Mouse (Mus musculus) limb, embryonic 10.5 days (tissue): Measurements from ENCODE around the gene Olfr1279. TPM values are rescaled to one million over a fixed set of nuclear protein-coding genes. Genes with fewer than 3 reads are reported as not detected.
"Not testable (repeated sequence)": the region's sequence is repeated elsewhere in the genome, so short reads cannot be mapped to it uniquely, and the experiment has no call there.

ENCODE experiments used
- DNase-seq: peaks from one replicate; pipeline ENCODE4 v3.0.0-alpha.2; 2017; ENCODE audit warnings: low spot score
- H3K27ac ChIP-seq: fragments of 300-500 bp; sonication (generic); 2 replicates; pipeline ENCODE4 v1.5.1; 2016; ENCODE audit warnings: mild to moderate bottlenecking
- H3K27me3 ChIP-seq: fragments of 300-500 bp; sonication (generic); 2 replicates; pipeline ENCODE4 v1.6.1; 2016; ENCODE audit warnings: low read depth, mild to moderate bottlenecking; ENCODE audit not compliant: poor library complexity, severe bottlenecking
- H3K36me3 ChIP-seq: fragments of 300-500 bp; sonication (generic); 2 replicates; pipeline ENCODE4 v1.6.1; 2016; ENCODE audit warnings: mild to moderate bottlenecking, moderate library complexity
- H3K4me1 ChIP-seq: fragments of 300-500 bp; sonication (generic); 2 replicates; pipeline ENCODE4 v1.6.1; 2016
- H3K4me3 ChIP-seq: fragments of 300-500 bp; sonication (generic); 2 replicates; pipeline ENCODE4 v1.5.1; 2016; ENCODE audit warnings: mild to moderate bottlenecking, moderate library complexity
- H3K9me3 ChIP-seq: fragments of 300-500 bp; sonication (generic); replicated peaks from 2 replicates; pipeline ENCODE4 v1.6.1; 2016; ENCODE audit warnings: mild to moderate bottlenecking
- WGBS: fragments of 180-500 bp; shearing (Covaris S2); methylation state at CpG from one replicate; pipeline ENCODE4 v1.1.7; 2016; 5-methylcytosine and 5-hydroxymethylcytosine counted together
- polyA plus RNA-seq: library from polyadenylated mRNA; unstranded; fragments of >200 nt; fragmentation: Nextera tagmentation; extraction: Ambion mirVana; gene quantifications from 2 replicates; pipeline ENCODE4 v1.2.1, GENCODE M21; 2016

Gene Olfr1279
- not detected in 2 replicates for polyA plus RNA-seq

- no peaks in the 10 kb centered on the region for H3K4me1 ChIP-seq
- no peak for DNase-seq
- no peaks in the 10 kb centered on the region for H3K36me3 ChIP-seq
- no peak within 1 kb of the TSS for H3K4me3 ChIP-seq
- no peak within 1 kb of the TSS for H3K27ac ChIP-seq
- H3K9me3 ChIP-seq: no peaks in the 10 kb centered on the region
- no peaks in the 10 kb centered on the region for H3K27me3 ChIP-seq
These were observed at the start of gene Olfr1279 for GRCm38 (mm10) chr2:111300374-111300773. Gene Olfr1279 (plus strand): TSS chr2:111300635.

- Histone ChIP-seq H3K36me3 (no peaks in the 10 kb centered on the region), H3K27ac (no peak within 1 kb of the TSS), H3K4me3 (no peak within 1 kb of the TSS), H3K9me3 (no peaks in the 10 kb centered on the region), H3K27me3 (no peaks in the 10 kb centered on the region), H3K4me1 (no peaks in the 10 kb centered on the region)
- DNase-seq: no peak
These were observed 46.2 kb upstream of the Olfr1279 start, which contains the start of gene Olfr1276 for GRCm38 (mm10) chr2:111254216-111254615. Gene Olfr1276 (plus strand): TSS chr2:111254516.

DNA sequence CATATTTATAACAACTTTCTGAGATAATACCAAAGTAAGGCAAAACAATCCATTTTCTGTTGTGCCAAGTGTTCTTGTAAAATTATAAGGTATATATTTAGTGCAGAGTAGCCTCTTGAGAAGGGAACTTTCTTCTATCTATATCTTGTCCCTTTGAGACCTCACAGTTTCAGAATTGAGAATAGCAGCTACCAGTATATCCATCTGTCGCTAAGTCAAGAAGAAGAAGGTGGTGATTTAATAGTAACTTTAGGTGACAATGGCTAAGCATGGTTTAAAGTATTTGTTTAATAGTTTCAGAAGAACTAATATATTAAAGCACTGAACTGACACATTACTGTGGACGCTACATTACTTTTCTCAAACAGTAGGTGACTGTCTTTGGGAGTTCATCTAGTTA, 26.4 kb upstream of the Olfr1279 start, which contains the start of gene Olfr1277:
TSS of gene Olfr1277 (minus strand) at position 101 of the 400 bp plus-strand sequence.
- WGBS: 90% methylated on average over 2 of the region's 2 CpGs
- H3K4me3 ChIP-seq: no peak within 1 kb of the TSS
- no peaks in the 10 kb centered on the region for H3K4me1 ChIP-seq
- no peaks in the 10 kb centered on the region for H3K9me3 ChIP-seq
- no peaks in the 10 kb centered on the region for H3K27me3 ChIP-seq
- H3K27ac ChIP-seq: no peak within 1 kb of the TSS
- no peak for DNase-seq
- H3K36me3 ChIP-seq: no peaks in the 10 kb centered on the region

- Histone ChIP-seq H3K27ac (no peak within 1 kb of the TSS), H3K4me3 (no peak within 1 kb of the TSS), H3K27me3 (no peaks in the 10 kb centered on the region), H3K36me3 (no peaks in the 10 kb centered on the region), H3K4me1 (no peaks in the 10 kb centered on the region), H3K9me3 (no peaks in the 10 kb centered on the region)
- no peak for DNase-seq
These were observed 10.6 kb upstream of the Olfr1279 start, which contains the start of gene Olfr1278 for GRCm38 (mm10) chr2:111289836-111290235. Gene Olfr1278 (plus strand): TSS chr2:111290136.

GRCm38 (mm10) chr2:111298541-111298940, 1.9 kb upstream of the Olfr1279 start:
- no peaks in the 10 kb centered on the region for H3K27me3 ChIP-seq
- no peaks in the 10 kb centered on the region for H3K4me1 ChIP-seq
- no peak for DNase-seq
- no peaks in the 10 kb centered on the region for H3K36me3 ChIP-seq
- H3K27ac ChIP-seq: no peak overlapping the region
- no peaks in the 10 kb centered on the region for H3K9me3 ChIP-seq
- H3K4me3 ChIP-seq: no peak overlapping the region

DNA sequence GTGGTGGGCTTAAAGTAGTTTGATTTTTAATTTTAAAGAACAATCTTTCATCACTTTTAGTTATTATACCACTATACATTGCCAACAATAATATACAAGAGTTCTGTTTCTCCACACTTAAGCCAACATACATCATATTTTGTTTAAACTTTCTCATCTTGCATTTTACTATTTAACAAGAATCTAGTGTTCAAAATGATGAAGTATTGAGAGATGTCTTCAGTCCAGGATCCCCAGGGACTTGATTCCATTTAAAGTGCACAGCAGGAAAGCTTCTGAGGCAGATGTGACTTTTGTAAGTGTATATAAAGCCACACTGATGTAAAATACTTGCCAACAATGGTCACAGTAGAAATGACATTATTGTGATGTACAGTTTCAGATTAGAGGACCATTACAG, 13.3 kb downstream of the Olfr1279 start, which contains the start of gene Olfr1280:
TSS of gene Olfr1280 (plus strand) at position 301 of the 400 bp plus-strand sequence.
- Histone ChIP-seq H3K4me1 (no peaks in the 10 kb centered on the region), H3K27ac (no peak within 1 kb of the TSS), H3K4me3 (no peak within 1 kb of the TSS), H3K36me3 (no peaks in the 10 kb centered on the region), H3K9me3 (no peaks in the 10 kb centered on the region), H3K27me3 (no peaks in the 10 kb centered on the region)
- DNase-seq: no peak

- no peak within 1 kb of the TSS for H3K4me3 ChIP-seq
- H3K27ac ChIP-seq: no peak within 1 kb of the TSS
- no peaks in the 10 kb centered on the region for H3K9me3 ChIP-seq
- no peaks in the 10 kb centered on the region for H3K36me3 ChIP-seq
- WGBS: 75% methylated on average over 2 of the region's 2 CpGs
- H3K27me3 ChIP-seq: no peaks in the 10 kb centered on the region
- H3K4me1 ChIP-seq: no peaks in the 10 kb centered on the region
- DNase-seq: no peak
These were observed 25.8 kb downstream of the Olfr1279 start, which contains the start of gene Olfr1281 for GRCm38 (mm10) chr2:111326220-111326619. Gene Olfr1281 (plus strand): TSS chr2:111326520.

GRCm38 (mm10) chr2:111333721-111334120, 33.3 kb downstream of the Olfr1279 start:
- not testable (repeated sequence) for H3K9me3 ChIP-seq, H3K4me1 ChIP-seq, H3K4me3 ChIP-seq, H3K36me3 ChIP-seq, DNase-seq, H3K27me3 ChIP-seq, H3K27ac ChIP-seq
- WGBS: 92% methylated on average over 5 of the region's 5 CpGs

GRCm38 (mm10) chr2:111335976-111336375, 35.5 kb downstream of the Olfr1279 start, which contains the start of gene Olfr1282:
Gene Olfr1282 (minus strand): TSS chr2:111336076.
- Histone ChIP-seq H3K36me3 (no peaks in the 10 kb centered on the region), H3K27ac (no peak within 1 kb of the TSS), H3K9me3 (no peaks in the 10 kb centered on the region), H3K4me3 (no peak within 1 kb of the TSS), H3K27me3 (no peaks in the 10 kb centered on the region), H3K4me1 (no peaks in the 10 kb centered on the region)
- 89% methylated on average over 2 of the region's 2 CpGs for WGBS
- no peak for DNase-seq

Other genes with a start within 250 kb of the Olfr1279 start
- not detected in 2 replicates for gene Gm13941, start 194.7 kb upstream of the Olfr1279 start, polyA plus RNA-seq
- gene Gm15130, start 147.7 kb upstream of the Olfr1279 start, polyA plus RNA-seq: not detected in 2 replicates
- gene 4930430A15Rik, start 71.0 kb upstream of the Olfr1279 start, polyA plus RNA-seq: not detected in 2 replicates
- not detected in 2 replicates for gene Olfr1275, start 65.3 kb upstream of the Olfr1279 start, polyA plus RNA-seq
- gene Olfr1276, start 46.1 kb upstream of the Olfr1279 start, polyA plus RNA-seq: not detected in 2 replicates
- not detected in 2 replicates for gene Olfr1277, start 26.5 kb upstream of the Olfr1279 start, polyA plus RNA-seq
- gene Olfr1278, start 10.5 kb upstream of the Olfr1279 start, polyA plus RNA-seq: not detected in 2 replicates
- gene Olfr1280, start 13.4 kb downstream of the Olfr1279 start, polyA plus RNA-seq: not detected in 2 replicates
- not detected in 2 replicates for gene Olfr1281, start 25.9 kb downstream of the Olfr1279 start, polyA plus RNA-seq
- gene Olfr1282, start 35.4 kb downstream of the Olfr1279 start, polyA plus RNA-seq: not detected in 2 replicates
- gene Olfr1283, start 66.2 kb downstream of the Olfr1279 start, polyA plus RNA-seq: not detected in 2 replicates
- not detected in 2 replicates for gene Olfr1284, start 74.9 kb downstream of the Olfr1279 start, polyA plus RNA-seq
- not detected in 2 replicates for gene Olfr1286, start 122.5 kb downstream of the Olfr1279 start, polyA plus RNA-seq
- gene Olfr1287, start 148.5 kb downstream of the Olfr1279 start, polyA plus RNA-seq: not detected in 2 replicates
- gene Olfr1288, start 173.5 kb downstream of the Olfr1279 start, polyA plus RNA-seq: not detected in 2 replicates
- gene Olfr1289, start 180.2 kb downstream of the Olfr1279 start, polyA plus RNA-seq: not detected in 2 replicates
- not detected in 2 replicates for gene Olfr1290, start 193.2 kb downstream of the Olfr1279 start, polyA plus RNA-seq
- gene Olfr1291-ps1, start 196.5 kb downstream of the Olfr1279 start, polyA plus RNA-seq: not detected in 2 replicates
- not detected in 2 replicates for gene Olfr1293-ps, start 224.6 kb downstream of the Olfr1279 start, polyA plus RNA-seq
- gene Olfr1294, start 239.7 kb downstream of the Olfr1279 start, polyA plus RNA-seq: not detected in 2 replicates